In the genomic region with DNA sequence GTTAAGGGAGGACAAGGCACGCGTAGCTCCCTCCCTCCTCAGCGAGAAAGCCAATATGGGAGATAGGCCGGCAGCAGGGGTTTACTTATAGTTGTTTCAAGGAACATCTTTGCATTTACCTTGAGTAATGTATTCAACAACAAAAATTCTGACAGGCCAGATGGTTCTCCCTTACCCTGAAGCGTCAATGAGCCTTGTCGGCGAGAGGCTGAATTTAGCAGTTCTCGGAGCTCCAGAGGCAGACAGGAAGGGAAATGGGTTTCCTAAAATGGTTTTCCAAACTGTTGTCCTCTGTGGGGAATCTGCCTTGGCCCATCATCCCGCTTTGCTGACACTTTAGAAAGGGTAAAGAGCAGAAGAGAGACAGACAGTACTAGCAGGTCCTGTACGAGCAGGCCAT, we compare ENCODE assay signal across 19 mouse cellular contexts. TPM values are rescaled to one million over a fixed set of nuclear protein-coding genes. Genes with fewer than 3 reads are reported as not detected.
"Had no signal": no experiment of that assay in that cellular context is flagged by ENCODE, and none has a peak within 500 bp of the region (broad histone marks: within the 10 kb centered on the region; RNA-seq: fewer than 3 reads in every experiment).

No protein-coding gene starts in this region.

- DNase-seq: kidney, adult 2 months; kidney, postnatal 25 days; layer of hippocampus, adult 9-11 months; liver, embryonic 13.5 days; lung, adult 2 months; lung, postnatal 14 days; lung, postnatal 4 days; midbrain, embryonic 14.5 days; right cerebral cortex, postnatal 4 days; thymus, postnatal 25 days had no signal

- H3K4me1 ChIP-seq: liver, embryonic 13.5 days had no signal

- H3K4me3 ChIP-seq: layer of hippocampus, adult 2 months; liver, embryonic 13.5 days had no signal

- H3K9me3 ChIP-seq: liver, embryonic 13.5 days had no signal

- H3K27ac ChIP-seq: kidney, postnatal 0 days; layer of hippocampus, adult 2 months; liver, embryonic 13.5 days; stomach, postnatal 0 days had no signal

- H3K27me3 ChIP-seq: liver, embryonic 13.5 days had no signal

- H3K9ac ChIP-seq: liver, embryonic 13.5 days had no signal

- H3K4me2 ChIP-seq: liver, embryonic 13.5 days; midbrain, embryonic 11.5 days had no signal

RNA-seq across cellular contexts. Expression of a gene that starts 57.8 kb away (rescaled TPM):
- total RNA-seq: megakaryocyte progenitor cell, adult 5-6 weeks; megakaryocyte-erythroid progenitor cell, adult 5-6 weeks had no signal
- polyA plus RNA-seq: large intestine, adult 2 months; limb, embryonic 11.5 days; liver, embryonic 16.5 days; lung, adult 2 months had no signal
